Mouse (Mus musculus) MEL (cell line): ENCODE results near the gene Rrp7a. TPM values are rescaled to one million over a fixed set of nuclear protein-coding genes. Genes with fewer than 3 reads are reported as not detected.

Experiments used
- DNase-seq: peaks from one replicate; pipeline ENCODE4 v3.0.0; 2011; ENCODE audit warnings: low read depth, low spot score
- H3K27ac ChIP-seq: 2 replicates; pipeline ENCODE4 v1.5.1; 2012; ENCODE audit warnings: low read depth, mild to moderate bottlenecking, control low read depth, low read length, moderate library complexity; ENCODE audit not compliant: control insufficient read depth
- H3K27me3 ChIP-seq, 2 experiments: fragments of 150-350 bp in 1 of 2; sonication (generic) in 1 of 2; 2 replicates each; pipeline ENCODE4 v1.6.1; 2012; ENCODE audit warnings: low read length in 2 of 2, mild to moderate bottlenecking in 2 of 2, improper control_type of control experiment in 1 of 2, moderate library complexity in 1 of 2; ENCODE audit not compliant: insufficient read depth in 2 of 2, control insufficient read depth in 1 of 2
- H3K36me3 ChIP-seq, 2 experiments: 2 replicates each; pipeline ENCODE4 v1.6.1; 2012 to 2014; ENCODE audit warnings: low read length in 2 of 2, improper control_type of control experiment in 1 of 2, inconsistent platforms in 1 of 2, mild to moderate bottlenecking in 1 of 2; ENCODE audit not compliant: insufficient read depth in 2 of 2, control insufficient read depth in 1 of 2
- H3K4me1 ChIP-seq, 2 experiments: fragments of 150-350 bp in 1 of 2; sonication (generic) in 1 of 2; 2 replicates each; pipeline ENCODE4 v1.6.1; 2012; ENCODE audit warnings: low read length in 2 of 2, improper control_type of control experiment in 1 of 2, mild to moderate bottlenecking in 1 of 2; ENCODE audit not compliant: insufficient read depth in 2 of 2, control insufficient read depth in 1 of 2
- H3K4me3 ChIP-seq, 2 experiments: fragments of 150-350 bp in 1 of 2; sonication (generic) in 1 of 2; 2 replicates each; pipeline ENCODE4 v1.5.1; 2012; ENCODE audit warnings: low read depth in 2 of 2, low read length in 2 of 2, mild to moderate bottlenecking in 2 of 2, moderate library complexity in 2 of 2, control low read depth in 1 of 2, improper control_type of control experiment in 1 of 2; ENCODE audit not compliant: control insufficient read depth in 1 of 2, insufficient read depth in 1 of 2
- H3K79me2 ChIP-seq: 2 replicates; pipeline ENCODE4 v1.6.1; 2012; ENCODE audit warnings: mild to moderate bottlenecking, low read length, moderate library complexity; ENCODE audit not compliant: control insufficient read depth, poor library complexity, insufficient read depth
- H3K9ac ChIP-seq: 2 replicates; pipeline ENCODE4 v1.6.1; 2012; ENCODE audit warnings: low read depth, mild to moderate bottlenecking, control low read depth, low read length, moderate library complexity; ENCODE audit not compliant: control insufficient read depth, poor library complexity, severe bottlenecking
- H3K9me3 ChIP-seq: fragments of 150-350 bp; sonication (generic); replicated peaks from 2 replicates; pipeline ENCODE4 v1.6.1; 2012; ENCODE audit warnings: mild to moderate bottlenecking, low read length, improper control_type of control experiment, moderate library complexity; ENCODE audit not compliant: insufficient read depth
- CTCF ChIP-seq, 3 experiments: IDR thresholded peaks in 2 of 3; conservative IDR thresholded peaks in 1 of 3; 2 replicates each; pipeline ENCODE4 v1.5.1; 2011 to 2012; ENCODE audit warnings: low read length in 3 of 3, low read depth in 2 of 3, mild to moderate bottlenecking in 2 of 3, improper control_type of control experiment in 1 of 3, inconsistent platforms in 1 of 3, mixed read lengths in 1 of 3, moderate library complexity in 1 of 3; ENCODE audit not compliant: control insufficient read depth in 1 of 3, insufficient read depth in 1 of 3, poor library complexity in 1 of 3, severe bottlenecking in 1 of 3
- E2F4 ChIP-seq: IDR thresholded peaks from 2 replicates; pipeline ENCODE4 v1.6.1; 2011; ENCODE audit warnings: low read depth, low read length, improper control_type of control experiment, borderline replicate concordance
- ELF1 ChIP-seq: IDR thresholded peaks from 2 replicates; pipeline ENCODE4 v1.6.1; 2014; ENCODE audit warnings: low read depth, mild to moderate bottlenecking, inconsistent platforms, low read length, improper control_type of control experiment, moderate library complexity
- ETS1 ChIP-seq: IDR thresholded peaks from 2 replicates; pipeline ENCODE4 v1.6.1; 2012; ENCODE audit warnings: low read depth, mild to moderate bottlenecking, inconsistent platforms, low read length, improper control_type of control experiment, moderate library complexity
- GATA1 ChIP-seq: IDR thresholded peaks from 2 replicates; pipeline ENCODE4 v1.6.1; 2011; ENCODE audit warnings: low read depth, low read length, improper control_type of control experiment
- HCFC1 ChIP-seq: IDR thresholded peaks from 2 replicates; pipeline ENCODE4 v1.6.1; 2012; ENCODE audit warnings: low read depth, mild to moderate bottlenecking, inconsistent platforms, low read length, improper control_type of control experiment, moderate library complexity
- JUND ChIP-seq: IDR thresholded peaks from 2 replicates; pipeline ENCODE4 v1.6.1; 2011; ENCODE audit warnings: low read depth, mild to moderate bottlenecking, improper control_type of control experiment, low read length
- KAT2A ChIP-seq: conservative IDR thresholded peaks from 2 replicates; pipeline ENCODE4 v1.6.1; 2012; ENCODE audit warnings: low read depth, low read length, improper control_type of control experiment, inconsistent platforms
- MAFK ChIP-seq: IDR thresholded peaks from 2 replicates; pipeline ENCODE4 v1.6.1; 2011; ENCODE audit warnings: low read depth, mild to moderate bottlenecking, low read length, improper control_type of control experiment, borderline replicate concordance
- MAX ChIP-seq: IDR thresholded peaks from 2 replicates; pipeline ENCODE4 v1.6.1; 2011; ENCODE audit warnings: low read length, improper control_type of control experiment
- MAZ ChIP-seq: IDR thresholded peaks from 2 replicates; pipeline ENCODE4 v1.6.1; 2012; ENCODE audit warnings: low read depth, mild to moderate bottlenecking, inconsistent platforms, low read length, improper control_type of control experiment
- MXI1 ChIP-seq: IDR thresholded peaks from 2 replicates; pipeline ENCODE4 v1.6.1; 2011; ENCODE audit warnings: mild to moderate bottlenecking, low read depth, low read length, improper control_type of control experiment
- MYC ChIP-seq: IDR thresholded peaks from 2 replicates; pipeline ENCODE4 v1.6.1; 2011; ENCODE audit warnings: low read depth, mild to moderate bottlenecking, low read length, improper control_type of control experiment, moderate library complexity
- NELFE ChIP-seq: IDR thresholded peaks from 2 replicates; pipeline ENCODE4 v1.6.1; 2011; ENCODE audit warnings: low read depth, low read length, improper control_type of control experiment
- POLR2A ChIP-seq, 2 experiments: IDR thresholded peaks; 2 replicates each; pipeline ENCODE4 v1.6.1; 2011 to 2012; ENCODE audit warnings: low read length in 2 of 2, mild to moderate bottlenecking in 2 of 2, control low read depth in 1 of 2, improper control_type of control experiment in 1 of 2, low read depth in 1 of 2, moderate library complexity in 1 of 2; ENCODE audit not compliant: control insufficient read depth in 1 of 2, insufficient read depth in 1 of 2, poor library complexity in 1 of 2
- POLR2AphosphoS2 ChIP-seq: IDR thresholded peaks from 2 replicates; pipeline ENCODE4 v1.6.1; 2011; ENCODE audit warnings: low read length, improper control_type of control experiment
- RAD21 ChIP-seq: IDR thresholded peaks from 2 replicates; pipeline ENCODE4 v1.6.1; 2011; ENCODE audit warnings: mild to moderate bottlenecking, low read depth, low read length, improper control_type of control experiment
- RCOR1 ChIP-seq: IDR thresholded peaks from 2 replicates; pipeline ENCODE4 v1.6.1; 2012; ENCODE audit warnings: low read depth, mild to moderate bottlenecking, inconsistent platforms, low read length, improper control_type of control experiment
- SIN3A ChIP-seq: IDR thresholded peaks from 2 replicates; pipeline ENCODE4 v1.6.1; 2012; ENCODE audit warnings: low read length, improper control_type of control experiment, inconsistent platforms
- SMC3 ChIP-seq: IDR thresholded peaks from 2 replicates; pipeline ENCODE4 v1.6.1; 2011; ENCODE audit warnings: low read depth, low read length, improper control_type of control experiment
- TAL1 ChIP-seq: IDR thresholded peaks from 2 replicates; pipeline ENCODE4 v1.6.1; 2012; ENCODE audit warnings: mild to moderate bottlenecking, inconsistent platforms, low read length, moderate library complexity, mixed read lengths
- TBP ChIP-seq: IDR thresholded peaks from 2 replicates; pipeline ENCODE4 v1.8.0; 2011; ENCODE audit warnings: low read depth, low read length, improper control_type of control experiment
- TCF12 ChIP-seq: IDR thresholded peaks from 2 replicates; pipeline ENCODE4 v1.6.1; 2014; ENCODE audit warnings: low read depth, mild to moderate bottlenecking, inconsistent platforms, low read length, improper control_type of control experiment, moderate library complexity
- USF1 ChIP-seq: IDR thresholded peaks from 2 replicates; pipeline ENCODE4 v1.6.1; 2014; ENCODE audit warnings: low read depth, mild to moderate bottlenecking, inconsistent platforms, low read length, improper control_type of control experiment, moderate library complexity
- ZC3H11A ChIP-seq: IDR thresholded peaks from 2 replicates; pipeline ENCODE4 v1.6.1; 2012; ENCODE audit warnings: low read depth, mild to moderate bottlenecking, inconsistent platforms, low read length, improper control_type of control experiment
- ZKSCAN1 ChIP-seq: IDR thresholded peaks from 2 replicates; pipeline ENCODE4 v1.6.1; 2012; ENCODE audit warnings: low read depth, mild to moderate bottlenecking, inconsistent platforms, low read length, improper control_type of control experiment, moderate library complexity
- ZMIZ1 ChIP-seq: IDR thresholded peaks from 2 replicates; pipeline ENCODE4 v1.6.1; 2012; ENCODE audit warnings: low read depth, mild to moderate bottlenecking, inconsistent platforms, low read length, improper control_type of control experiment, moderate library complexity
- ZNF384 ChIP-seq: IDR thresholded peaks from 2 replicates; pipeline ENCODE4 v1.6.1; 2012; ENCODE audit warnings: low read depth, mild to moderate bottlenecking, inconsistent platforms, low read length, improper control_type of control experiment
- polyA plus RNA-seq, 2 experiments: library from polyadenylated mRNA; stranded (reverse) in 1 of 2; unstranded in 1 of 2; fragments of >175 nt in 1 of 2; fragments of >200 nt in 1 of 2; gene quantifications; 2 replicates each; pipeline versions ENCODE4 v1.2.1 to v1.2.4; 2012; ENCODE audit warnings: low replicate concordance in 2 of 2, low read depth in 1 of 2; ENCODE audit not compliant: insufficient read length in 2 of 2, insufficient read depth in 1 of 2, missing spikeins in 1 of 2
- total RNA-seq: library from RNA; depleted of rRNA; stranded (reverse); fragments of 300-350 nt; gene quantifications from 2 replicates; pipeline ENCODE4 v1.2.3, GENCODE M21; 2012

Gene Rrp7a
- total and polyA plus RNA-seq, 3 experiments = 155 to 483 (median 283) TPM

GRCm38 (mm10) chr15:83100332-83100662 is 22.3 kb downstream of the Rrp7a start:
- Histone ChIP-seq H3K9ac (peak overlapping the region; percentile 91), H3K9me3 (no peaks in the 10 kb centered on the region), H3K27ac (peak overlapping the region; percentile 57), H3K79me2 (peaks cover 2% of the 10 kb centered on the region; the same call in 1 of the 2 replicates), H3K36me3 (no peaks in the 10 kb centered on the region), H3K27me3 (no peaks in the 10 kb centered on the region), H3K4me1 (peaks cover 0 to 4% of the 10 kb centered on the region in 2 experiments; a peak in 2 of 4 replicates), H3K4me3 (peak overlapping the region; percentile 81 to 84)
- TF ChIP-seq GATA1 = no peak
- TF ChIP-seq ZMIZ1 = no peak
- TF ChIP-seq E2F4 = no peak
- TF ChIP-seq CTCF (IDR thresholded peaks at IDR 0.05 in 2 of 3, conservative IDR thresholded peaks at IDR 0.05 in 1 of 3; ENCODE audit: control insufficient read depth in 1 of 3, insufficient read depth in 1 of 3, low read depth in 2 of 3, low read length in 3 of 3, poor library complexity in 1 of 3, severe bottlenecking in 1 of 3) = no peak
- TF ChIP-seq POLR2A (IDR thresholded peaks at IDR 0.05; ENCODE audit: control insufficient read depth in 1 of 2, insufficient read depth in 1 of 2, low read depth in 1 of 2, low read length in 2 of 2, poor library complexity in 1 of 2) = peak; percentile 46 to 81; a peak in 1 of 4 replicates
- 0 out of 2 replicates have a peak, but pooled peaks have one; percentile 2 for TF ChIP-seq TCF12
- no peak; the same call in 1 of the 2 replicates for TF ChIP-seq NELFE
- no peak for TF ChIP-seq JUND
- TF ChIP-seq SMC3 = no peak
- DNase-seq = no peak

DNA sequence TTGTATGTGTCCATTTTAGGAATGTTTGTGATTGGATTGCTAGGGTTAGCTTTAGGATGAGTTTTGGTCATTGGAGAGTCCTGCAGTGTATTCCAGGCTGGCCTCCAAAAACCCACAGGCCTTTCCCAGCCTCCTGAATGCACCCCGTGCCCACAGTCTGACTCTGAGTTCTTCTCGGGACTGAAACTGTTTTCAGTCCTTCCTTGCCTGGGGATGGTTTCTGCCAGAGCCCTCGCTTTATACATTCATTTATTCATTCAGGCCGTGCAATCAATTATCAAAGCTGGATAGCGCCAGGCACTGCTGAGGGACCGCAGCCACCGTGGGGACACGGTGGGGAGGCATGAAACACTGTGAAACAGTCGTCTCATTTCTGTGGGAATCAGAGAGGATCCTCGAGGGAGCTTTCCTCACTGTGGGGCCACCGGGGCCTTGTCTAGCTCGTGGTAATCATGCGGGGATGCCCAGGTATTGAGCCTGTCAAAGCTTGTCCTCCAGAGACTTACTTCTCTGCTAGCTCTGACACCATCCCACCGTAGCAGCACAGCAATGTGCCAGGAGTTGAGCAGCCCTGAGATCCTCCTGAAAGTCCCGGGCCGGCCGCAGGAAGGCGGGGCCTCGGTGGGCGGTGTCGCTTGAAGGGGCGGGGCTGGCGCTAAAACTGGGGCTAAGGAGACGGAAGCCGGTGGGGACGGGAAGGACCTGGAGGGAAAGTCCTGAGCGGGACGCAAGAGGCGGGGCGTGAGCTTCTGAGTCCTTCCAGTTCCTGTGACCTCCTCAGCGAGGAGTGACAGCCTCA is 22.9 kb downstream of the Rrp7a start:
- H3K27me3 ChIP-seq = no peaks in the 10 kb centered on the region
- H3K9ac ChIP-seq = peak overlapping the region; percentile 91
- no peaks in the 10 kb centered on the region for H3K9me3 ChIP-seq
- H3K79me2 ChIP-seq = peaks cover 2% of the 10 kb centered on the region; the same call in 1 of the 2 replicates
- H3K4me3 ChIP-seq = peak overlapping the region; percentile 81 to 84
- peaks cover 0 to 4% of the 10 kb centered on the region in 2 experiments; a peak in 2 of 4 replicates for H3K4me1 ChIP-seq
- peak overlapping the region; percentile 57 for H3K27ac ChIP-seq
- H3K36me3 ChIP-seq = no peaks in the 10 kb centered on the region
- DNase-seq = peak; percentile 96
- TF ChIP-seq ZNF384 (no peak), MYC (no peak), POLR2AphosphoS2 (peak; percentile 68), HCFC1 (peak; percentile 79), GATA1 (no peak), RAD21 (no peak), ZKSCAN1 (no peak), TAL1 (no peak), MAX (peak; percentile 37; the same call in 1 of the 2 replicates), MAZ (peak; percentile 74; the same call in 1 of the 2 replicates), RCOR1 (no peak), TBP (peak; percentile 47; the same call in 1 of the 2 replicates), TCF12 (peak; percentile 39; the same call in 1 of the 2 replicates), ELF1 (peak; percentile 77), POLR2A (IDR thresholded peaks at IDR 0.05; ENCODE audit: control insufficient read depth in 1 of 2, insufficient read depth in 1 of 2, low read depth in 1 of 2, low read length in 2 of 2, poor library complexity in 1 of 2) (peak; percentile 52 to 76), NELFE (peak; percentile 93; the same call in 1 of the 2 replicates), ZC3H11A (no peak), MAFK (no peak), ETS1 (0 out of 2 replicates have a peak, but pooled peaks have one; percentile 8), USF1 (no peak), ZMIZ1 (peak; percentile 82; the same call in 1 of the 2 replicates), CTCF (IDR thresholded peaks at IDR 0.05 in 2 of 3, conservative IDR thresholded peaks at IDR 0.05 in 1 of 3; ENCODE audit: control insufficient read depth in 1 of 3, insufficient read depth in 1 of 3, low read depth in 2 of 3, low read length in 3 of 3, poor library complexity in 1 of 3, severe bottlenecking in 1 of 3) (no peak), SIN3A (peak; percentile 84), KAT2A (no peak), MXI1 (peak; percentile 55)
- TF ChIP-seq, all 39 proteins: peak for 13
